Mouse (Mus musculus): Measurements from ENCODE around the gene Parp11. TPM values are rescaled to one million over a fixed set of nuclear protein-coding genes. Genes with fewer than 3 reads are reported as not detected.
"Not testable (repeated sequence)": the region's sequence is repeated elsewhere in the genome, so short reads cannot be mapped to it uniquely, and the experiment has no call there.

The Parp11 gene
- polyA plus RNA-seq, 3 experiments from 2014 or later = 33.3 to 66.4 (median 57.1) TPM

DNA sequence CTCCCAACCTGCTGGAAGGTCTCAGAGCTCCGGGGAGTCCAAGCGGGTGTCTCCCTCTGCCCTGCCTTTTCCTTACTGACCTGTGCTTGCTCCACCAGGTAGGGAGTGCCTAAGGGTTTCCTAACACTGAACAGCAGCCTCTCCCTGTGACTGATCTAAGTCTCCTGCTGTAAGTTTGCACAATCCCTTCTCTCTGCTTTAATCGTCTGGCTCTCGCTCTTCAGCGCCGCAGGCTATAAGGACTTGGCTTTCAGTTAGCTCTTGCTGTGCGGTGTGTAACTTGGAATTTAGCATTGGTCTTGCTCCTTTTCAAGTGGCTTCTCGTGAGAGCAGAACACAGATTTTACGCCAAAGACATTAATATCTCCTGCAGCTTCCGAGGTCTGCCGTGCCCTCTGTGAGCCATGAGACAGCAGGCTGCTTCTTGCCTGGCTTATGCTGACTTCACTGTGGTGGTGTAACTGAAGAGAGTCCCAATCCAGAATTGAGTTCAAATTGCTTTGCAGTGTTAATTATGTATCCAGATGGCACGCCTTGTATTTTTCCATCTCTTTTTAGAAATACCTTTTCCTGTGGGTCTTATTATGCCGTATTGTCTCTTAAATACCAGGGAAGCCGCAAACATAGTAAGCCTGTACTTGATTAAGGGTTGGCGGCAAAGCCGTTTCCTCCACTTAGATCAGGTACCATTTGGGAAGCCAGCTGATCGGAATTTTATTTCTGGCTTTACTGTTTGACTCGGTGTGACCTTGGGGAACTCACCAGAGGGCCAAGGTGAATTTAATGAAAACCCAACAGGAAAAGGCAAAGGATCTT, 50.4 kb downstream of the Parp11 start:
- ATAC-seq = no peak

DNA sequence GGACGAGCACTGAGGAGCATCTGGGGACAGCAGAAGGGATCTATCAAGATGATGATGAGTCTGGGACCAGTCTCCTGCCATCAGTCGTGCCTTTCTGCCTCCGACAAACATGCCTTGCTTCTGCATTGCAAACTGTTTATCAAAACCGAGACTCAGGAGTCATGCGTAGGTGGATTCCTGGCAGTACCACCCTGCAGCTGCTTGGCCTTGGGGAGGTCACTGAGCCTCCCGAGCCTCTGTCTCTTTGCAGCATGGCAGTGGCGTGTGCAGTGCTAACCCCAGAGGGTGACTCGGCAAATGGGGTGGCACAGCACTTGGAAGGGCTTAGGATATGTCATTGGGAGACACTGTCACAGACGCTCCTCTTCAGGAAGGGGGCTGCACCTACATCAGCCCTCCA, 53.5 kb downstream of the Parp11 start:
- ATAC-seq = no peak

DNA sequence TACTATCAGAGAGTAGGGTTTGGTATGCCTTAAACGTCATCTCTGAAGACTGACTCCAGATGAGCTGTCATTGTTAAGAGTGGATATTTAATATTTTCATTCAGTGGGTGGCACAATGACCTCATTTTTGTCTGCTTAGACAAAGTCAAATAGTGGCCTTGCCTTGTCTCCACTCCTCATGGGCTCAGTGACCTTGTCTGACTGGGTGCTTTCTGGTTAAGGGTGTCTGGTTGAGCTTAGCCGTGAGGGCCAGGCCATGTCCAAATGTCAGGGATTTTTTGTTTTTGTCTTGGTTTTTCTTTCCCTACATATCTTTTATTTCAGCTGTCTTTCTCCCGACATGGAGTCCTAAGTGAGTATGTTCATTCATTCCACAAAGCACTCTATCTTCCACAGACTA, 54.2 kb downstream of the Parp11 start:
- ATAC-seq = no peak

DNA sequence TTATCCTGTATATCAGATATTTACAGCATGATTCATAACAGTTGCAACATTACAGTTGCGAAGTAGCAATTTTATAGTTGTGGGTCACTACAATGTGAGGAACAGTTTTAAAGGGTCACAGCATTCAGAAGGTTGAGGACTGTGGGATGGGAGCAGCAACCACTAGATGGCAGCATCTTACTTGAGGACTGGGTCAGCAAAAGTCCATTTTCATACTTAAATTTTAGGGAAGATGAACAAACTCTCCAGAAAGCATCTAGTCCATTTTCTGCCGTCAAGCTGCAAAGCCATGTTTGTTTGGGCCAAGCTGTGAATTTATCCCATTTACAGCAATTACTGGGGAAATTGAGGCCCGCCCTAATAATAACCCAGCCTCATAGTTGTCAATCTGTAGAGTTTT, 55.9 kb downstream of the Parp11 start:
- no peak for ATAC-seq

DNA sequence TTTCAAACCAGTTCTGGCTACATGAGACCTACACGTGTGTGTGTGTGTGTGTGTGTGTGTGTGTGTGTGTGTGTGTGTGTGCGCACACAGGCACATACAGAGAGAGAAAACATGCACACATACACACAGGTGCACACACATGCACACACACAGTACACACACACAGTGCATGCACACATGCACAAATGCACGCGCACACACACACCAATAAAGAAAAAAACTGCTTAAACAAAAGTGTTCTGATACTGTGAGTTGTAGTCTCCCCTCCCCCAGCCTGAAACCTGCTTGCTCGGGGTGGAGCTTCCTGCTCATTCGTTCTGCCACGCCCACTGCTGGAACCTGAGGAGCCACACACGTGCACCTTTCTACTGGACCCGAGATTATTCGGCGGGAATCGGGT, 67.1 kb downstream of the Parp11 start:
- ATAC-seq = not testable (repeated sequence)

DNA sequence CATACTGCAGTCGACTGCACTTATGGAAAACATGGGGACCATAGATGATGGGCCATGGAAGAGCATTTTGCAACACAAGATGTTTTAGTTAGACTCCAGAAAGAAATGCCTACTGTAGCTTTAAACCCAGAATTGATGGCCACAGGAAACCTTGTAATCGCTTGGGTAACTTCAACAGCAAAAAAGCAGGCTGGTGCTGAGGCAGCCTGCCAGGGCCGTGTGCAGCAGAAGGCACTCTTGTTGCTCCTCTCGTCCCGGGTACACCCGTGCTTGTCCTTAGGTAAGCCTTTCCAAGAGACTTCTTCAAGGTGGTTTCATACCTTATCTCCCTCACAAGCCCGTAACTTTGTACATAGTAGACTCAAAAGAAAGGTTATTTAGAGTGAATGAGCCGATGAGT, 74.5 kb downstream of the Parp11 start:
- no peak for ATAC-seq

DNA sequence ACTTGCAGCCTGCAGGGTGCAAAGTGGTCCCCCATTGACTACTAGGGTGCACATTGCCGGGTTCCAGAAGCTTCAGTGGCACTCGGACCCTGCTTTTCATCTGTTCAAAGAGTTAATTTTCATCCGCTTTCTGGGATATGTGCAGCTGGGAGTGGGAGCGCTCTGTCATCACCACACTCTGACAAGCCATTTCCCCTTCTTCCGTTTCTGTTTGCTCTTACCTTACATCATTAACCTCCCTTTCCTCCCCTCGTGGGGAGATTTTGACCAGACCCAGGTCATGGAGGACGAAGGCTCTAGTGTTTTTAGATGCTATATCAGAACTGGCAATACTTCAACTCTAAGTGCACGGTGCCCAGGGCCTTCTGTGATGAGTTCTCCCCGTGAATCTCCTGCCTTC, 75.7 kb downstream of the Parp11 start:
- ATAC-seq = no peak

DNA sequence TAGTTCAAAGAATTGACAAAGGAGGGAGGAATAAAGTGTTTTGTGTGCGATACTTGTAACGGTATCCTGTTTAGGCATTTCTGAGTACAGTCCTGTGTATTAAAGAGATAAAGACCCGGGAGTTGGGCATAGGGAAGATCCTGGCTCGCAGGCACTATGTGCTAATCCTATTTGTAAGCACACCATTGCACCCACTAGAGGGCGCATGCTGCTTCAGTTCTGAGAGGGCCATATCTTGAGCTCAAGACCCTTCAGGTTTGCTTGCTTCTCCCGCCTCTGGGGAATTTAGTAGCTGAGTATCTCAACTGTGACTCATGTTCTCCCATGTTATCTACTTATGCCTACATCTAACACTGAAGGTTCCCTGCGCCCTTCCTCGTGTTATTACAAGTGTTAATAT, 77.8 kb downstream of the Parp11 start:
- ATAC-seq = no peak

DNA sequence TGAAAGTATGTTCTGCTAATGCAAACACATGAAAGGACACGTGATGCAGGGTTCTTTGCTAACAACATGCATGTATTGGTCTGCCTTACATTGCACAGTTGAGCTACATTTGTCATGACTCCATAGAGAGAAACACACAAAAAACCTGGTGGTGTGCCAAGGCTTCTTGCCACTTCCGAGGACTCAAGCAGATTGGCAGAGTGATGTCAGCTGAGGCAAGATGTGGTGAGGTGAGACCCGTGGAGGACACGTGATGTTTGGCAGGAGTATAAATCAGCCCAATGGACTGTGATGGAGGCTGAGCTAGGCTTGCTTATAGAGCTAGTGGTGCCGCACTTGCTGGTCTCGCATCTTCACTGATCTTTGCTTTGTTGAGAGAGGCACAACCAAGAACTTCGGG, 82.0 kb downstream of the Parp11 start:
- ATAC-seq = no peak

DNA sequence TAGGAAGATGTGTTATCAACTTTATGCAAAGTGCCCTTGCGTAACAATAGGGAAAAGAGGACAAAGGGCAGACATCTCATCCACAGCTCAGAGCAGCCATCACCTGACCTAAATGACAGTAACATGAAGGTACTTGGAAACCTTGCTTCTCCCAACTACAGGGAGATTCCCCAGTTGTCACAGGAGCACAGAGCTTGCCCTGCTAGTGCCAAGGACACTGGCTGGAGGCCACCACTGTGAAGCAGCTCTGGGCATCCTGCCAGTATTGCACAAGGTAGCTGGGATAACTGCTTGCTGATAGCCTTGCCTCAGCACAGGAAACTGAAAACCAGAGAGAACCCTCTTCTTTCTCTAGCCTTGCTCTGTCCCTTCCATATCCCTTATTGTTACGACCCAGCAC, 82.8 kb downstream of the Parp11 start:
- ATAC-seq = no peak

DNA sequence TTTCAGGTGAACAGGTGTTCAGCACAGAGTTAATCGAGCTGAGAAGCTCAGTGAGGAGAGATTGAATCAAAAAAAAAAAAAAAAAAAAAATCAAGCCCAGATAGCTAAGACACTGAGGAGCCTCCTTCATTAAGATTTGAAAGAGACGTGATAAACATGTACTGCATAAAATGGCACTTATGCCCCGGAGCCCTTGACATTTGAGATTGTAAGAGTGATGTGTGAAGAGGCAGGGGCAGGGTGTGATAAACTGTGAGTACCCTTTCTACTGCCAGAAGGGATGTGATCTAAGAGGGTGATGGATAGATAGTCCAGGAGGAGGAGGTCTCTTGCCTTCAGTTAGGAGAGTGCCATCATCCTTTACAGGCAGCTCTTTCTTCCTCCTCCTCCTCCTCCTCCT, 83.6 kb downstream of the Parp11 start:
- no peak for ATAC-seq

DNA sequence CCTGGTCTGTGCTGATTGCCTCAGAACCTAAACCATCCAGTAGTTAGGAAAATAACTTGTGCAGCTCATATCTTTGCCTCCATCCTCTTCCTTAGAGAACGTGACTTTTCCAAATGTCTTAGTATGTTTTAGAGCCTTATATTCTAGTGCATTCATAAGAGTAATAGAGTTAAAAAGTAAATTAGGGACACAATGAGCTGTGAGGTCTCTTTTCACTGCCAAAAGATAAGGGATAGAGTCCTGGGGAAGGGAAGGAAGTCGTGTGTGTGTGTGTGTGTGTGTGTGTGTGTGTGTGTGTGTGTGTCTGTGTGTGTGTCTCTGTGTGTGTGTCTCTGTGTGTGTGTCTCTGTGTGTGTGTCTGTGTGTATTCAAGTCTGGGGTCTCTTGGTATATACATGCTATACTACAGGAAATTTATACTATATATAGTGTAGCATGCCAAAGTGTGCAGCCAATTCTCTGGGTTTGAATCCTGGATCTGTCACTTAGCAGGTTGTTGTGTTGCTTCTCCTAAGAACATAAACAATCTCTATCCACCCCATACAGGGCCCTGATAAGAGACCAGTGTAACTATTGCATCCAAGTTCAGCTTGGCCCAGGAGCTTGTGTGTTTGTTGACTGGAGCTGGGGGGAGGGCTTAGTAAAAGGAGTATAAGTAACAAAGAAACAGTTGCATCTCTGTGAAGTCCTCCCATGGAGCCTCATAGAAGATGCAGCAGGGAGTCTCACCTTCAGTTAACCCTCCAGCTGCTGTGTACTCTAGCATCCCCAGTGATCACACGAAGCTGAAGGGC, 85.0 kb downstream of the Parp11 start:
- no peak for ATAC-seq

DNA sequence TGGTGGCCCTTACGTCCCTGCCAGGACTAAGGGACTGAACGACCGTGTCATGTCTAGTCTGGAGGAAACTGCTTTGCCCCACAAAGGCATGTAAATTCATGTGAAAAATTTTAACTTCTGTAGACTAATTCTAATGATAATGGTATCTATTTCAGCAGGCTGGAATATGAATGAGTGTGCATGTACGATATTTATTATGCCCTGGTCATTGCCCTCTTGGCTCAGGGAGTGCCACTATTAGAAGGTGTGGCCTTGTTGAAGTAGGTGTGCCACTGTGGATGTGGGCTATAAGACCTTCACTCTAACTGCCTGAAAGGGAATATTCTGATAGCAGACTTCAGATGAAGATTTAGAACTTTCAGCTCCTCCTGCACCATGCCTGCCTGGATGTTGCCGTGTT, 85.7 kb downstream of the Parp11 start:
- no peak for ATAC-seq

DNA sequence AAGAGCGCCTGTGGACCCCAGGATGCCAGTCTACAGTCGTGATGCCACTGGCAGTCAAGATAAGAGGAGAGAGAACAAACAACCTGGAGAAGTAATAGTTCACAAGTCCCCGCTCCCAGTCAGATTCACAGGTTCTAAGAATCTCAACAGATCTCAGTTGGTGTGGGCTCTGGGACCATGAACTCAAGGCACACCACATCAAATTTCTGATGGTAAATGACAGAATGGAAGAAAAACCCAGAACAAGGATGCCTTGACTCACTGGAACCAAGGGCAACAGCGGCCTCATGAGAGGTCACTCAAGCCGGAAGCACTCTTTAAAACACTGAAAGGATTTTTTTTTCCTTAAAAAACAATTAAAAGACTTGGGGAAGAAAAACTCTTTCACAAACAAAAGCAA, 87.1 kb downstream of the Parp11 start:
- ATAC-seq = no peak

DNA sequence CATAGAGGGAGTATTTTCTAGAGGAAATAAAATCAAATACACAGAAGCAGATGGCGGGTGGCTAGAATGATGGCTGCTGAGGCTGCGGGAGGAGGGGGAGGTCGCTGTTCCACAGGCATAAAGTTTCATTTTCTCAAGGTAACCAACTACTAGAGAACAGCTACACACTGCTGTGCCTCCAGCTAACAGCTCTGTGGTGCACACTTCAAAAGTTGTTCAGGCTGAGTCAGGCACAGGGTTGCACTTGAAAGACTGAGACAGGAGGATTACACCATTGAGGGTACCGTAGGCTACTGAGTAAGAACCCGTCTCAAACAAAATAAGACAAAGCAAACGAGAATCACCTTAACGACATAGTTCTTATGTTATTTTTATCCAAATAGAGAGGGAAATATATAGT, 90.4 kb downstream of the Parp11 start:
- ATAC-seq = no peak

DNA sequence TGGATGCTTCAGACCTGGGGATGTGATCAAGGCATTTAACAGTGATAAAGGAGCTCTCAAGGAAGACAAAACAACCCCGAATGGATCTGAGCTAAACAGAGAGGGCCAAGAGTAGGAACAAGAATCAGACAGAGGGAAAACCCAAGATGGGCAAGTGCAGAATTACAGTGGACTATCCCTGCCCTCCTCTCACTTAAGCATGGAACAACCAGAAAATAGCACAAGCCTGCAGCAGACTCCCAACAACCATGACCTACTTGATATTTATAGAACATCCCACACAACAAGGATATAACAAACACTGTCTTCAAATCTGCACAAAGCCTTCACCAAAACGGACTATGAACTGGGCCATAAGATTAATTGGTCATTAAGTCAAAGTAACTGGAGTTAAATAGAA, 91.5 kb downstream of the Parp11 start:
- ATAC-seq = no peak

DNA sequence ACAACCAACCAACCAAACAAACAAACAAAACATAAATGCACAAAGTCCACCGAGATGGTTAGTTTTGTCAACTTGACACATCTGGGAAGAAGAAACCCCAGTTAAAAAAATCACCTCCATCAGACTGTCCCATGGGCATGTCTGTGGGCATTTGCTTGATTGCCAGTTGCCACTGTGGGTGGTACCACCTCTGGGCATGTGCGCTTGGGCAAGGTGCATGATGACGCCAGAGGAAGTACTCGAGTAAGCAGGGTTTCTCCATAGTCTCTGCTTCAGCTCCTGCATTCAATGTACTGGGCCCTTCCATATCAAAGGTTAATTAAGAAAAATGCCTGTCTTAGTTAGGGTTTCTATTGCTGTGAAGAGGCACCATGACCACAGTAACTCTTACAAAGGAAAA, 92.6 kb downstream of the Parp11 start:
- no peak for ATAC-seq

DNA sequence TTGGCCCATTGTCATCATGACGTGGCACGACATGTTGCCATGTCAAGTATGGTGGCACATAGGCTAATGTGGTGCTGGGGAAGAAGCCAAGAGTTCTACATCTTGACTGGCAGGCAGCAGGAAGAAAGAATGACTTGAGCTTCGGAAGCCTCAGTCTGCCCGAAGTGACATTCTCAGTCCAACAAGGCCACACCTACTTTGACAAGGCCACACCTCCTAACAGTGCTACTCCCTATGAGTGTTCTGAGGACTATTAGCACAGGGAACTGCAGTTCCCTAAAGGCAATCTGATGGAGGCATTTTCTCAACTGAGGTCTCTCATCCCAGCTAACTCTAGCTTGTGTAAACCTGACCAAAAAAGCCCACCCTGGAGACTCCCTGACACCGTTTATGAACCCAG, 93.0 kb downstream of the Parp11 start:
- ATAC-seq = no peak

DNA sequence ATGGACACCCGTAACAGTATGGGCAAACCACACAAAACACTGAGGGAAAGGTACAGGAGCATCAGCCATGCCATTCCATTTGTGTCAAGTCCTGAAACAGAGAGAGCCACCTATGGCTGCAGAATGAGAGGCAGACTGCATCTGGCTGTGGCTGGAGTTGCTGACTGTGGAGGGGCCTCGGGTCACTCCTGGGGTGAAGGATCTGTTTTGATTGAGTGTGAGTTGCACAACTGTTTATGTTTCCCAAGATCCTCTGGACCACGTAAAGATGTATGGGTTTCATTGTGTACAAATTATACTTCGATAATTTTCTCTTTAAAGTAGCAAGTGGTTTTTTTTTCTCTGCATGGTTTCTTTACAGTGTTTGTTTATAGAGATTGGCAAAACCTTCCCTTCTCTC, 93.9 kb downstream of the Parp11 start:
- no peak for ATAC-seq

DNA sequence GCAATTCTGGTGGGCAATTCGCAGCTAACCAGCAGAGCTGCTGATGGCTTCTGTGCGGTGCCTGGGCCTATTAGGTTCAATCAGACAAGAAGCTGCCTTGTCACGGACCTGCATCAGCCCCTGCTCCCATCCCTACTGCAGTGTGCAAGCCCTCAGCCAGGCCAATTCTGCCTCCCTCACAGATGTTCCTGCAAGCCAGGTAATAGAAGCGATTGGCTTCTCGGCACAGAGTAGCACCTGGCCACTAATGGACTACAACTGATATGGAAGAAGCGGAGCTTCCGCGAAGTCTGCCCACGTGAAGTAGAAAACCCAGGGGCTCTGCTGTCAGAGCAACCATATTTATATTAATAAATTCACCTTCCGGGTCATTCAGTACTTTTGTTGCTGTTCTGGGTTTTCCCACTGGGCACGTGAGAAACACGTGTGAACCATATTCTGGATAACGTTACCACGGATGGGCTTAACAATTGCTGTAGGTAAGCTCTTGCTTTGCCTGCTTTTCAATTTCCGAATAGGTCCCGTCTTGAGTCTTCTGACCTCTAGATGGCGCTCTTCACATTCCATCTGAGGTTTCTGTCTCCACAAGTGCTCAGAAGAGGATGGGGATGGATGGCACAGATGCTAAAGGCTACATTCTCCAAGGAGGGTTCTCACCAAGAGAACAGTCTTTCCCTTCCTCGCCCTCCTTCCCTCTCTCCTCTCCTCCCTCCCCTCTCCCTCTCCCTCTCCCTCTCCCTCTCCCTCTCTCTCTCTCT, 95.2 kb downstream of the Parp11 start:
- peak; percentile 61 for ATAC-seq
